Mouse (Mus musculus): ENCODE measurements around the gene Crtc2.

DNA sequence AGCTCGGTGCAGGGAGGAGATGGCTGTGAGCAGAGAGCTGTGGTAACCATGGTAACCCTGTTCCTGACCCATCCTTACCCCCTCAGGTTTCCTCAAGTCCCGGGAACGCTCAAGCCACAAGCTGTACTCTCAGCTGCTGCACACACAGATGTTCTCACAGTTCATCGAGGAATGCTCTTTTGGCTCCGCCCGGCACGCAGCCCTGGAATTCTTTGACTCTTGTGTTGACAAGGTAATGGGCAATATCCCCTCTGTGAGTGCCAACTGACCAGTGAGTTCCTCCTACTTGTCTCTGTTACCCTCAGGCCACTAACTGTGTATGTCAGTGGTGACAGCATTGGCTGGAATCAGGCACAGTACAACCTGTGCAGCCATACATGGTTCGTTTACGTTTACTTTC, 18.2 kb downstream of the Crtc2 start:
- TF ChIP-seq MAFK (IDR thresholded peaks at IDR 0.05; ENCODE audit: insufficient read depth, low read depth, low read length) (no peak), HCFC1 (IDR thresholded peaks at IDR 0.05; ENCODE audit: borderline replicate concordance, insufficient read depth, low read length) (no peak), CHD2 (IDR thresholded peaks at IDR 0.05; ENCODE audit: low read depth, low read length) (no peak)
